Mouse (Mus musculus) E14TG2a.4 (cell line): ENCODE data around the gene Tenm2.

ENCODE experiments used
- H3K27me3 ChIP-seq: 2 replicates; pipeline ENCODE4 v1.6.1; 2014; ENCODE audit warnings: low read length, control low read depth; ENCODE audit not compliant: insufficient read depth
- H3K36me3 ChIP-seq: 2 replicates; pipeline ENCODE4 v1.6.1; 2014; ENCODE audit warnings: low read length, control low read depth; ENCODE audit not compliant: insufficient read depth
- H3K4me1 ChIP-seq: replicated peaks from 2 replicates; pipeline ENCODE4 v1.6.1; 2014; ENCODE audit warnings: low read depth, low read length, control low read depth
- H3K4me3 ChIP-seq: replicated peaks from 2 replicates; pipeline ENCODE4 v1.5.1; 2014; ENCODE audit warnings: mild to moderate bottlenecking, low read length
- H3K9me3 ChIP-seq: 2 replicates; pipeline ENCODE4 v1.6.1; 2014; ENCODE audit warnings: low read length, control low read depth
- CTCF ChIP-seq: conservative IDR thresholded peaks from 2 replicates; pipeline ENCODE4 v1.5.1; 2014; ENCODE audit warnings: low read length
- NANOG ChIP-seq: IDR thresholded peaks from 2 replicates; pipeline ENCODE4 v1.6.1; 2014; ENCODE audit warnings: borderline replicate concordance, low read length, mixed read lengths
- POU5F1 ChIP-seq: IDR thresholded peaks from 2 replicates; pipeline ENCODE4 v1.6.1; 2014; ENCODE audit warnings: low read length, borderline replicate concordance

Gene Tenm2

DNA sequence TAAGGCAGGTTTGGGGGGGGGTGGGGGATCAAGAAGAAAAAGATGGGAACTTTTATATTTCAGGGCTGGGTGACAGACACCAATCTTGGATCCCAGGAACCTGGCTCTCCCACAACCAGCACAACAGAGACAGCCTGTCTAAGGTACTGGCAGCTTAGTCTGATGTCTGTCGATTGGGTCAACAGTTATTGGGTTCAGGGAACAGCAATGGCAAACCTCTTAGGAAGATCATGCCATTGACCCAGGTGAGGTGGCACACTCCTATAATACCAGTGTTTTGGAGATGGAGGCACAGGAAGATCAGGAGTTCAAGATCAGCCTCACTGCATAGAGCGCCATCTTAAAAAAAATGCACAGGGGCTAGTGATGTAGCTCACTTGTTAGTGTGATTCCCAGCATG, 1273.3 kb downstream of the Tenm2 start:
- Histone ChIP-seq H3K4me3 (no peak overlapping the region), H3K27me3 (no peaks in the 10 kb centered on the region), H3K9me3 (no peaks in the 10 kb centered on the region), H3K36me3 (peaks cover 26% of the 10 kb centered on the region), H3K4me1 (peaks cover 28% of the 10 kb centered on the region)
- TF ChIP-seq POU5F1 (no peak), NANOG (no peak), CTCF (no peak)

DNA sequence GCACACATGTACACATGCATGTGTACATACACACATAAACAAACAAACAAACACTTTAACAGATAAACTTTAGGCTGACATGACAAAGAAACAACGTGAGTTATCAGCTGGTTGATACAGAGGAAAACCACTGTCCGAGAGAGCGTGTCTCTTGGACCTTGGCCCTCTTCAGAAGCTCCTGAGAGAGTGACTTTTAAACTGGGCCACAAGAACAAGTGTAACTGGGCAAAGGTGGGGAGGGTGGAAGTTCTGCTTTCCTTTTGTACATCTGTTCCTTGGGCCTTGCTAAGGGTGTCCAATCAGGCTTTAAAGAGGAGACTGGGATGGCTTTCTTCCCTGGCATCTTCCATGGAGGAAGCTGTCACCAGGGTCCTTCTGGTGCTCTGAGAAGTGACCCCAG, 1276.5 kb downstream of the Tenm2 start:
- no peaks in the 10 kb centered on the region for H3K27me3 ChIP-seq
- no peak for TF ChIP-seq POU5F1
- TF ChIP-seq CTCF, result no peak
- TF ChIP-seq NANOG, result no peak

More for the DNA sequence above, 1276.5 kb downstream of the Tenm2 start:
- Histone ChIP-seq H3K36me3 (peaks cover 23% of the 10 kb centered on the region), H3K4me1 (peaks cover 46% of the 10 kb centered on the region), H3K9me3 (no peaks in the 10 kb centered on the region), H3K4me3 (no peak overlapping the region)
